Mouse (Mus musculus) limb, embryonic 13.5 days (tissue): Measurements from ENCODE around the gene Gm14308. TPM values are rescaled to one million over a fixed set of nuclear protein-coding genes. Genes with fewer than 3 reads are reported as not detected.
"Not testable (repeated sequence)": the region's sequence is repeated elsewhere in the genome, so short reads cannot be mapped to it uniquely, and the experiment has no call there.

Experiments used
- ATAC-seq: fragments of 200-750 bp; cut with Nextera tagmentation; 2 replicates; pipeline ENCODE4 v1.8.0; 2017; ENCODE audit warnings: low read depth, moderate number of reproducible peaks, moderate TSS enrichment; ENCODE audit not compliant: low FRiP score
- H3K27ac ChIP-seq: fragments of 300-500 bp; sonication (generic); 2 replicates; pipeline ENCODE4 v1.5.1; 2015; ENCODE audit warnings: inconsistent platforms, mild to moderate bottlenecking, moderate library complexity
- H3K27me3 ChIP-seq: fragments of 300-500 bp; sonication (generic); 2 replicates; pipeline ENCODE4 v1.6.1; 2015; ENCODE audit warnings: mild to moderate bottlenecking, inconsistent platforms
- H3K36me3 ChIP-seq: fragments of 300-500 bp; sonication (generic); 2 replicates; pipeline ENCODE4 v1.6.1; 2015; ENCODE audit warnings: inconsistent platforms, mild to moderate bottlenecking, moderate library complexity
- H3K4me1 ChIP-seq: fragments of 300-500 bp; sonication (generic); 2 replicates; pipeline ENCODE4 v1.6.1; 2015; ENCODE audit warnings: inconsistent platforms
- H3K4me2 ChIP-seq: fragments of 300-500 bp; sonication (generic); replicated peaks from 2 replicates; pipeline ENCODE4 v1.6.1; 2015; ENCODE audit warnings: inconsistent platforms, mild to moderate bottlenecking, moderate library complexity
- H3K4me3 ChIP-seq: fragments of 300-500 bp; sonication (generic); 2 replicates; pipeline ENCODE4 v1.5.1; 2015; ENCODE audit warnings: moderate library complexity, mild to moderate bottlenecking, inconsistent platforms
- H3K9ac ChIP-seq: fragments of 300-500 bp; sonication (generic); 2 replicates; pipeline ENCODE4 v1.6.1; 2015; ENCODE audit warnings: mild to moderate bottlenecking, inconsistent platforms
- H3K9me3 ChIP-seq: fragments of 300-500 bp; sonication (generic); 2 replicates; pipeline ENCODE4 v1.6.1; 2016; ENCODE audit warnings: inconsistent platforms
- WGBS: fragments of 180-500 bp; shearing (Covaris S2); methylation state at CpG from one replicate; pipeline ENCODE4 v1.1.7; 2015; 5-methylcytosine and 5-hydroxymethylcytosine counted together
- polyA plus RNA-seq: library from polyadenylated mRNA; unstranded; fragments of >200 nt; fragmentation: Nextera tagmentation; extraction: Ambion mirVana; gene quantifications from 2 replicates; pipeline ENCODE4 v1.2.1, GENCODE M21; 2015

Gene Gm14308
- polyA plus RNA-seq, result 27.1 and 32.1 TPM in 2 replicates

- no CpG with 5 or more reads among the region's 4 CpGs for WGBS
These were observed at the start of gene Gm14308 for GRCm38 (mm10) chr2:176636244-176636643. TSS of gene Gm14308 (minus strand) at chr2:176636344.

GRCm38 (mm10) chr2:176670222-176670621, 34.1 kb upstream of the Gm14308 start, which contains the start of gene Zfp973:
TSS of gene Zfp973 (plus strand) at chr2:176670522.
- not testable (repeated sequence) for ATAC-seq, H3K9me3 ChIP-seq, H3K4me2 ChIP-seq, H3K36me3 ChIP-seq, H3K4me3 ChIP-seq, H3K27ac ChIP-seq, H3K4me1 ChIP-seq, H3K27me3 ChIP-seq, H3K9ac ChIP-seq
- no CpG with 5 or more reads among the region's 6 CpGs for WGBS

More at GRCm38 (mm10) chr2:176636244-176636643, at the start of gene Gm14308:
- not testable (repeated sequence) for H3K4me1 ChIP-seq, H3K27ac ChIP-seq, H3K4me2 ChIP-seq, H3K27me3 ChIP-seq, H3K9ac ChIP-seq, H3K36me3 ChIP-seq, ATAC-seq, H3K9me3 ChIP-seq, H3K4me3 ChIP-seq

Other genes starting within 250 kb of the Gm14308 start
- 14.6 and 15.0 TPM in 2 replicates for gene Gm14435, start 212.8 kb downstream of the Gm14308 start, polyA plus RNA-seq
- gene Gm14434, start 149.6 kb downstream of the Gm14308 start, polyA plus RNA-seq, result 1.4 and 3.2 TPM in 2 replicates
- gene Zfp967, start 115.3 kb downstream of the Gm14308 start, polyA plus RNA-seq, result not detected in 2 replicates
- gene Zfp973, start 34.2 kb upstream of the Gm14308 start, polyA plus RNA-seq, result 9.1 and 9.5 TPM in 2 replicates
- gene Gm14305, start 72.0 kb upstream of the Gm14308 start, polyA plus RNA-seq, result 34.1 and 37.2 TPM in 2 replicates
- gene Gm14295, start 162.3 kb upstream of the Gm14308 start, polyA plus RNA-seq, result 14.5 and 17.3 TPM in 2 replicates
- not detected in 2 replicates for gene Gm14408, start 194.8 kb upstream of the Gm14308 start, polyA plus RNA-seq